Mouse (Mus musculus) limb, embryonic 13.5 days (tissue): ENCODE measurements around the gene Rtl4. TPM values are rescaled to one million over a fixed set of nuclear protein-coding genes. Genes with fewer than 3 reads are reported as not detected.

Source experiments
- ATAC-seq: fragments of 200-750 bp; cut with Nextera tagmentation; 2 replicates; pipeline ENCODE4 v1.8.0; 2017; ENCODE audit warnings: low read depth, moderate number of reproducible peaks, moderate TSS enrichment; ENCODE audit not compliant: low FRiP score
- H3K27ac ChIP-seq: fragments of 300-500 bp; sonication (generic); 2 replicates; pipeline ENCODE4 v1.5.1; 2015; ENCODE audit warnings: inconsistent platforms, mild to moderate bottlenecking, moderate library complexity
- H3K27me3 ChIP-seq: fragments of 300-500 bp; sonication (generic); 2 replicates; pipeline ENCODE4 v1.6.1; 2015; ENCODE audit warnings: mild to moderate bottlenecking, inconsistent platforms
- H3K36me3 ChIP-seq: fragments of 300-500 bp; sonication (generic); 2 replicates; pipeline ENCODE4 v1.6.1; 2015; ENCODE audit warnings: inconsistent platforms, mild to moderate bottlenecking, moderate library complexity
- H3K4me1 ChIP-seq: fragments of 300-500 bp; sonication (generic); 2 replicates; pipeline ENCODE4 v1.6.1; 2015; ENCODE audit warnings: inconsistent platforms
- H3K4me2 ChIP-seq: fragments of 300-500 bp; sonication (generic); replicated peaks from 2 replicates; pipeline ENCODE4 v1.6.1; 2015; ENCODE audit warnings: inconsistent platforms, mild to moderate bottlenecking, moderate library complexity
- H3K4me3 ChIP-seq: fragments of 300-500 bp; sonication (generic); 2 replicates; pipeline ENCODE4 v1.5.1; 2015; ENCODE audit warnings: moderate library complexity, mild to moderate bottlenecking, inconsistent platforms
- H3K9ac ChIP-seq: fragments of 300-500 bp; sonication (generic); 2 replicates; pipeline ENCODE4 v1.6.1; 2015; ENCODE audit warnings: mild to moderate bottlenecking, inconsistent platforms
- H3K9me3 ChIP-seq: fragments of 300-500 bp; sonication (generic); 2 replicates; pipeline ENCODE4 v1.6.1; 2016; ENCODE audit warnings: inconsistent platforms
- WGBS: fragments of 180-500 bp; shearing (Covaris S2); methylation state at CpG from one replicate; pipeline ENCODE4 v1.1.7; 2015; 5-methylcytosine and 5-hydroxymethylcytosine counted together
- microRNA counts: library from miRNA; unstranded; fragments of <30 nt; microRNA quantifications from one replicate; lab custom pipeline; 2016
- microRNA-seq: library from miRNA; unstranded; fragments of <30 nt; microRNA quantifications from one replicate; pipeline ENCODE4, GENCODE M21; 2016
- polyA plus RNA-seq: library from polyadenylated mRNA; unstranded; fragments of >200 nt; fragmentation: Nextera tagmentation; extraction: Ambion mirVana; gene quantifications from 2 replicates; pipeline ENCODE4 v1.2.1, GENCODE M21; 2015

The Rtl4 gene
- polyA plus RNA-seq, 1 experiment from 2014 or later: 0.74 TPM

- no peak overlapping the region for H3K9ac ChIP-seq
- no peaks in the 10 kb centered on the region for H3K36me3 ChIP-seq
- no peaks in the 10 kb centered on the region for H3K4me1 ChIP-seq
- no peak overlapping the region for H3K4me3 ChIP-seq
- no peak overlapping the region for H3K4me2 ChIP-seq
- no peaks in the 10 kb centered on the region for H3K9me3 ChIP-seq
- no peak overlapping the region for H3K27ac ChIP-seq
- no peaks in the 10 kb centered on the region for H3K27me3 ChIP-seq
- no peak for ATAC-seq
Observed at GRCm38 (mm10) chrX:145089802-145090201, 401.1 kb downstream of the Rtl4 start.

GRCm38 (mm10) chrX:145090360-145090759 is 401.7 kb downstream of the Rtl4 start:
- WGBS: 79% methylated on average over 3 of the region's 3 CpGs
- H3K9me3 ChIP-seq: no peaks in the 10 kb centered on the region
- no peak overlapping the region for H3K4me3 ChIP-seq
- H3K27me3 ChIP-seq: no peaks in the 10 kb centered on the region
- no peak overlapping the region for H3K9ac ChIP-seq
- H3K36me3 ChIP-seq: no peaks in the 10 kb centered on the region
- no peak overlapping the region for H3K4me2 ChIP-seq
- ATAC-seq: no peak
- no peaks in the 10 kb centered on the region for H3K4me1 ChIP-seq
- H3K27ac ChIP-seq: no peak overlapping the region

DNA sequence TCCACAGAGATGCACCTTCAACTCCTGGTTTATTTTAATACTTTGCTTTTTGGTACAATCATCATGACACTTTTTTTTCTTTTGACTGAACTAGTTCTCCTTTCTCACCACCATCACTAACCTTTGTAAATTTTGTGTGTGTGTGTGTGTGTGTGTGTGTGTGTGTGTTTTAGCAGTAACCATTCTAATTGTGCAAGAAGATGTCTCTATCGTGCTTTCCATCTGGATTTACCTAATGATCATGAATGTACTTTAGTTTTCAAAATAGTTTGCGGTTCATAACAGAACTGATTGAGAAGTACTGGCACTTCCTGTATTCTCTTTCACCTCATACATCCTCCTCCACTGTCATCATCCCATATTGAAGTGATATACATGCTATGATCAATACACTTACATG is 402.3 kb downstream of the Rtl4 start:
- 90% methylated on average over 2 of the region's 2 CpGs for WGBS

More for the DNA sequence above, 402.3 kb downstream of the Rtl4 start:
- Histone ChIP-seq H3K4me2 (no peak overlapping the region), H3K4me3 (no peak overlapping the region), H3K36me3 (no peaks in the 10 kb centered on the region), H3K27me3 (no peaks in the 10 kb centered on the region), H3K9me3 (no peaks in the 10 kb centered on the region), H3K27ac (no peak overlapping the region), H3K4me1 (no peaks in the 10 kb centered on the region), H3K9ac (no peak overlapping the region)
- no peak for ATAC-seq

MicroRNAs encoded within 50 kb of the gene (microRNA counts, 519-probe panel; counts per million panel counts)
- 750 counts per million, percentile 3 among the panel's probes with 10 or more counts for microRNA mmu-miR-3472 (lab: Ali Mortazavi, UCI)

Small RNAs within 50 kb of the gene (microRNA-seq; reads per million reads assigned to microRNA genes)
- not detected for gene Mir3472

Other genes starting within 250 kb of the Rtl4 start
- gene Trpc5os, start 232.3 kb upstream of the Rtl4 start, polyA plus RNA-seq: 0.04 TPM in 1 of 2 replicates, not detected in the other
- gene Trpc5, start 727 bp upstream of the Rtl4 start, polyA plus RNA-seq: 0.33 and 0.51 TPM in 2 replicates